Mouse (Mus musculus) bone marrow, adult 2 months (tissue): Measurements from ENCODE around the gene Pou2f1. TPM values are rescaled to one million over a fixed set of nuclear protein-coding genes. Genes with fewer than 3 reads are reported as not detected.
A peak's percentile ranks its signal among the peaks of the same experiment; 100 is the strongest.

ENCODE experiments used
- H3K27ac ChIP-seq: fragments of 200-500 bp; 2 replicates; pipeline ENCODE4 v1.5.1; 2012; ENCODE audit warnings: low read depth, mild to moderate bottlenecking, control low read depth, inconsistent platforms, low read length; ENCODE audit not compliant: control insufficient read depth, poor library complexity, insufficient read depth
- H3K4me1 ChIP-seq: fragments of 200-500 bp; 2 replicates; pipeline ENCODE4 v1.6.1; 2011; ENCODE audit warnings: low read length; ENCODE audit not compliant: control insufficient read depth, insufficient read depth
- H3K4me3 ChIP-seq: fragments of 200-500 bp; replicated peaks from 2 replicates; pipeline ENCODE3; 2011; ENCODE audit warnings: mild to moderate bottlenecking, low read depth, low read length, control low read depth; ENCODE audit not compliant: control insufficient read depth
- CTCF ChIP-seq: fragments of 200-500 bp; IDR thresholded peaks from 2 replicates; pipeline ENCODE4 v1.5.1; 2011; ENCODE audit warnings: low read length, control low read depth; ENCODE audit not compliant: control insufficient read depth, insufficient read depth
- POLR2A ChIP-seq: fragments of 200-500 bp; IDR thresholded peaks from 2 replicates; pipeline ENCODE4 v1.6.1; 2011; ENCODE audit warnings: low read depth, mild to moderate bottlenecking, control low read depth, low read length, borderline replicate concordance; ENCODE audit not compliant: control insufficient read depth
- WGBS: fragments of 180-500 bp; shearing (Covaris S2); methylation state at CpG from one replicate; pipeline ENCODE4 v1.1.7; 2018; 5-methylcytosine and 5-hydroxymethylcytosine counted together
- polyA plus RNA-seq: library from polyadenylated mRNA; stranded (reverse); fragments of >200 nt; gene quantifications from 2 replicates; pipeline ENCODE4 v1.2.4, GENCODE M21; 2011; ENCODE audit warnings: low replicate concordance; ENCODE audit not compliant: missing spikeins, insufficient read depth, insufficient read length

Pou2f1 gene
- polyA plus RNA-seq, 1 experiment, result 9.1 TPM

- Histone ChIP-seq H3K27ac (no peak overlapping the region), H3K4me3 (no peak overlapping the region), H3K4me1 (no peaks in the 10 kb centered on the region)
- no peak for TF ChIP-seq CTCF
- no peak for TF ChIP-seq POLR2A
- 85% methylated on average over 2 of the region's 2 CpGs for WGBS
Observed at GRCm38 (mm10) chr1:165935466-165935818, 67.0 kb downstream of the Pou2f1 start.

DNA sequence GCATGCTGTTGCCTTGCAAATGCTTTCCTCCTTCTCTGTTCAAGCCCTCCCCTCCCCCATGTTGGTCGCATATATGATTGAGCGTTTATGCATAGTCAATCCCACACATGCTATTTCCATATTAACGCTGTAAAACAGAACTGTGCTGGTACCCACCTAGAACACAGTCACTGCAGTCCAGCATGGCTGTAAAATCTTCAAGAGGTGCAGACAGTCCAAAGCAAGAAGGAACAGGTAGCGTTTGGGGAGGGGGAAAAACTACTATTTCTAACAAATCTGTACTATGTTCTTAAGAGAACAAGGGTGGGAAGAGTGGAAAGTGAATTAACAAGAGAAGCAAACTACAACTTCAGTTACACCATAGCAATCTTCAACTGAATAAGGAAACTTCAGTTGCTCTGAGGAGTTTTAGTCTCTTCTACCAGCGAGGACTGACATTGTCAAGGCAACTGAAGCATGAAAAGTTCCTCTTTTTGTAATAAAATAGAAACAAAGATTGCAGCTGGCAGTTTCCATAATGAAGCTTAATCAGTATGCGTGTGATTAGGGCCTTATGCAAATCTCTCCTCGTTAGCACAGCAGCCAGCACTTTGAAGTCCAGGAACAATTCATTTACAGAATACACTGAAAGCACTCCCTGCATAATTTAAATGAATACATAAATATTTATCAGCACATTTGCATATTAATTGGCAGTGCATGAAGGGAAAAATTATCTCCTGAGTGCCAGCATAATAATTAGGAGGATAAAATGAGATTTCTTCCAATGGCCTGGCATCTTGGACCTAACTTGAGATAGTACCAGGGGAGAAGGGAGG lies 67.6 kb downstream of the Pou2f1 start:
- TF ChIP-seq CTCF, result no peak
- no peak for TF ChIP-seq POLR2A
- Histone ChIP-seq H3K4me3 (no peak overlapping the region), H3K27ac (peak overlapping the region; percentile 58; the same call in 1 of the 2 replicates), H3K4me1 (no peaks in the 10 kb centered on the region)
- WGBS, result 7% methylated on average over 7 of the region's 7 CpGs

DNA sequence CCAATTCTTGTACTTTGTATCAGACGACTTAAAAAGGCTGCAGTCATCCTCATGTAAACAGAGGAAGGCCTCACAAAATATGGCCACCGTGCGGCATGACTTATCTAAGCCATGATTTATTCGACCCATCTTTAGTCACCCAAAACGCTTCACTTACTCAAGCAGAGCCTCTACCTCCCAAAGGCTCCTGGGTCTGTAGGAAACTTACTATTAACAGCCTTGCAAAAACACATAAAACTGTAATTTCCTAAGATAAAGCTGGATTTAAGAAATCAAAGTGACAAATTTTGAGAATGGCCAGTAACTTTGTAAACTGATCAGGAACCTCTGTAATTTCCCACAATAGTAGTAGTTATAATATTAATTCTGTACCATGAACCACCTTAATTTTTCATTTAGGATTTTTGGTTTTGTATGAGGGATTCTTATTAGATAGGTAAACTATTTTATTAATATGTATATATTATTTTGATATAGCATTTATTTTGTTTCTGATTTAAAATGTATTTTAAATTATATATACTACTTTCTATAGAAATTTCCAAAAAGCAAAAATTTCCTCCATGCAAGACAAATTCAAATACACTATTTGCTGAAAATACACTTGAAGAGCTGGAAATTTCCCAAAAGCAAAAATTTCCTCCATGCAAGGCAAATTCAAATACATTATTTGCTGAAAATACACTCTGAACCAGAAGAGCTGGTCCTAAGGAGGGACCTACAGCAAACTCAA lies 68.4 kb downstream of the Pou2f1 start:
- no peaks in the 10 kb centered on the region for H3K4me1 ChIP-seq
- H3K27ac ChIP-seq, result peak overlapping the region; percentile 58; the same call in 1 of the 2 replicates
- H3K4me3 ChIP-seq, result no peak overlapping the region

GRCm38 (mm10) chr1:165932842-165933241 lies 69.6 kb downstream of the Pou2f1 start:
- Histone ChIP-seq H3K27ac (no peak overlapping the region), H3K4me1 (no peaks in the 10 kb centered on the region), H3K4me3 (no peak overlapping the region)
- WGBS, result 75% methylated on average over 2 of the region's 2 CpGs
- TF ChIP-seq POLR2A (no peak), CTCF (no peak)

More for the DNA sequence above, 68.4 kb downstream of the Pou2f1 start:
- TF ChIP-seq CTCF, result no peak
- no peak for TF ChIP-seq POLR2A
- WGBS, result 69% methylated on average over 5 of the region's 5 CpGs

DNA sequence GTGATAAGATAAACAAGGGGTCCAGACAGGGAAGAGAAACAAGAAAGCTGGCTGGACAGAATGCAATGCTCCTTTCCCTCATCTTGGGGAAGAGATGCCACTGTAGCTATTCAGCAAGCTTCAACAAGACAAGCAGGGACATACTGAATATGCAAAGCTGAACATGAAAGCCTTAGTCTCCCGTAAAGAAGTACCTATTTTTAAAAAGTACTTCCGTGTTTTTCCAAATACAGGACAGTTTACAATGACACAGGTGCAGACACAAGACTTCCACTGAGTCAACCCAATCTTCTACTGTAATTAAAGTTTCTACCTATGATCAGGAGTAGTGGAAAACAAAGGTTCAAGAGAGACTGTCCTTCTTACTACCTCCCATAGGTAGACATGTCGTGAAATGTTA lies 72.0 kb downstream of the Pou2f1 start:
- Histone ChIP-seq H3K4me1 (no peaks in the 10 kb centered on the region), H3K27ac (no peak overlapping the region), H3K4me3 (no peak overlapping the region)
- TF ChIP-seq CTCF, result no peak
- TF ChIP-seq POLR2A, result no peak
- 89% methylated on average over 3 of the region's 3 CpGs for WGBS

- no peaks in the 10 kb centered on the region for H3K4me1 ChIP-seq
- no peak overlapping the region for H3K27ac ChIP-seq
- H3K4me3 ChIP-seq, result no peak overlapping the region
- TF ChIP-seq CTCF (no peak), POLR2A (no peak)
- 59% methylated on average over 7 of the region's 7 CpGs for WGBS
Observed at GRCm38 (mm10) chr1:165927507-165928279, 74.8 kb downstream of the Pou2f1 start.

DNA sequence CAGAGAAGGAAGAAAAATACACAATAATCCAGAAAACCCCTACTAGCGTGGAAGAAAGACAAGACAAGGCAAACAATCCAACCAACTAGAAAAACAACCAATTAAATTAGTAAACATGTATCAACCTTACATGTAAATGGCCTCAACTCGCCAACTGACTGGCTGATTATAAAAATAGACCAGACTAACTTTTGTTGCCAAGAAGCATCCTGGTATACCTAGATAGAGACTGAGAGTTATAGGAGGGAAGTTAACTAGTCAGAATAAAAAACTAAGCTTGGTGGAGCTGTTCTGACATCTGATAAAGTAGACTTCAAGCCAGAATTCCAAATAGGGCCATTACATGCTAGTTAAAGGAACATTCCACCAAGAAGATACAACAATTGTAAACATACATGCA lies 77.3 kb downstream of the Pou2f1 start:
- H3K4me3 ChIP-seq, result no peak overlapping the region
- TF ChIP-seq POLR2A, result no peak
- no peak for TF ChIP-seq CTCF
- no peaks in the 10 kb centered on the region for H3K4me1 ChIP-seq
- 77% methylated on average over 2 of the region's 2 CpGs for WGBS
- H3K27ac ChIP-seq, result no peak overlapping the region

GRCm38 (mm10) chr1:165922488-165922887 lies 80.0 kb downstream of the Pou2f1 start:
- no peak overlapping the region for H3K27ac ChIP-seq
- TF ChIP-seq POLR2A (no peak), CTCF (no peak)
- H3K4me3 ChIP-seq, result no peak overlapping the region
- H3K4me1 ChIP-seq, result no peaks in the 10 kb centered on the region
- 55% methylated on average over 1 of the region's 1 CpGs for WGBS
